Mouse (Mus musculus): ENCODE data around the gene Tmed8.
"Not testable (repeated sequence)": the region's sequence is repeated elsewhere in the genome, so short reads cannot be mapped to it uniquely, and the experiment has no call there.

Tmed8 gene

GRCm38 (mm10) chr12:87160310-87160709, 39.9 kb downstream of the Tmed8 start:
- DNase-seq (ENCODE audit: extremely low spot score, low read depth, low spot score) = no peak

GRCm38 (mm10) chr12:87158099-87158498, 42.2 kb downstream of the Tmed8 start:
- no peak for DNase-seq (ENCODE audit: extremely low spot score, low read depth, low spot score)

GRCm38 (mm10) chr12:87157361-87157760, 42.9 kb downstream of the Tmed8 start:
- DNase-seq (ENCODE audit: extremely low spot score, low read depth, low spot score) = no peak

GRCm38 (mm10) chr12:87154448-87154847, 45.8 kb downstream of the Tmed8 start:
- DNase-seq (ENCODE audit: extremely low spot score, low read depth, low spot score) = not testable (repeated sequence)

- DNase-seq (ENCODE audit: extremely low spot score, low read depth, low spot score) = no peak
Measured at GRCm38 (mm10) chr12:87149471-87149870, 50.8 kb downstream of the Tmed8 start.

GRCm38 (mm10) chr12:87148136-87148535, 52.1 kb downstream of the Tmed8 start:
- DNase-seq (ENCODE audit: extremely low spot score, low read depth, low spot score) = no peak

GRCm38 (mm10) chr12:87147395-87148089, 52.7 kb downstream of the Tmed8 start, which contains the start of gene Pomt2:
Gene Pomt2 (minus strand): TSS chr12:87147968.
- DNase-seq (ENCODE audit: extremely low spot score, low read depth, low spot score) = peak; percentile 63

GRCm38 (mm10) chr12:87146966-87147365, 53.3 kb downstream of the Tmed8 start, which contains the start of gene Gstz1:
Gene Gstz1 (plus strand): TSS chr12:87147165.
- DNase-seq (ENCODE audit: extremely low spot score, low read depth, low spot score) = peak; percentile 44

- no peak for DNase-seq (ENCODE audit: extremely low spot score, low read depth, low spot score)
Measured at GRCm38 (mm10) chr12:87142156-87142555, 58.1 kb downstream of the Tmed8 start.

- no peak for DNase-seq (ENCODE audit: extremely low spot score, low read depth, low spot score)
Measured at GRCm38 (mm10) chr12:87138768-87139167, 61.5 kb downstream of the Tmed8 start.

GRCm38 (mm10) chr12:87138342-87138701, 61.9 kb downstream of the Tmed8 start:
- no peak for DNase-seq (ENCODE audit: extremely low spot score, low read depth, low spot score)

GRCm38 (mm10) chr12:87137439-87138341, 62.6 kb downstream of the Tmed8 start:
- DNase-seq (ENCODE audit: extremely low spot score, low read depth, low spot score) = no peak

GRCm38 (mm10) chr12:87132784-87133183, 67.5 kb downstream of the Tmed8 start:
- no peak for DNase-seq (ENCODE audit: extremely low spot score, low read depth, low spot score)

GRCm38 (mm10) chr12:87132210-87132609, 68.0 kb downstream of the Tmed8 start:
- DNase-seq (ENCODE audit: extremely low spot score, low read depth, low spot score) = no peak

- no peak for DNase-seq (ENCODE audit: extremely low spot score, low read depth, low spot score)
Measured at GRCm38 (mm10) chr12:87131619-87132018, 68.6 kb downstream of the Tmed8 start.

GRCm38 (mm10) chr12:87131181-87131580, 69.1 kb downstream of the Tmed8 start:
- no peak for DNase-seq (ENCODE audit: extremely low spot score, low read depth, low spot score)

- no peak for DNase-seq (ENCODE audit: extremely low spot score, low read depth, low spot score)
Measured at GRCm38 (mm10) chr12:87130224-87130623, 70.0 kb downstream of the Tmed8 start.

- no peak for DNase-seq (ENCODE audit: extremely low spot score, low read depth, low spot score)
Measured at GRCm38 (mm10) chr12:87127256-87127655, 73.0 kb downstream of the Tmed8 start.

GRCm38 (mm10) chr12:87121918-87122589, 78.2 kb downstream of the Tmed8 start:
- DNase-seq (ENCODE audit: extremely low spot score, low read depth, low spot score) = no peak

Data from hindlimb bud, embryonic 11.5 days (tissue).